Mouse (Mus musculus) adrenal gland, adult 2 months (tissue): ENCODE measurements at regions not wholly inside any gene's neighbourhood (a gene's known extent, or its start where the extent isn't known, plus 50 kb on each side); places are given as distances from the start of the nearest gene placed in this dataset.
"Not testable (repeated sequence)": the region's sequence is repeated elsewhere in the genome, so short reads cannot be mapped to it uniquely, and the experiment has no call there.

Experiments used
- DNase-seq: peaks from one replicate; pipeline ENCODE4 v3.0.0; 2021

- no peak for DNase-seq
These were observed 458.8 kb upstream of the 1700008P02Rik start for GRCm38 (mm10) chr3:7079073-7079472.

- no peak for DNase-seq
These were observed 456.6 kb upstream of the 1700008P02Rik start for GRCm38 (mm10) chr3:7076850-7077249.

- DNase-seq: no peak
These were observed 454.2 kb upstream of the 1700008P02Rik start for GRCm38 (mm10) chr3:7074488-7074887.

GRCm38 (mm10) chr3:7041372-7042057 is 421.3 kb upstream of the 1700008P02Rik start:
- DNase-seq: no peak

- DNase-seq: no peak
These were observed 415.6 kb upstream of the 1700008P02Rik start for GRCm38 (mm10) chr3:7035833-7036232.

- peak; percentile 3 for DNase-seq
These were observed 407.6 kb upstream of the 1700008P02Rik start for GRCm38 (mm10) chr3:7027845-7028244.

GRCm38 (mm10) chr3:7014345-7014973 is 394.2 kb upstream of the 1700008P02Rik start:
- no peak for DNase-seq

- no peak for DNase-seq
These were observed 393.3 kb upstream of the 1700008P02Rik start for GRCm38 (mm10) chr3:7013516-7013915.

- DNase-seq: no peak
These were observed 390.2 kb upstream of the 1700008P02Rik start for GRCm38 (mm10) chr3:7010294-7011087.

- DNase-seq: no peak
These were observed 388.5 kb upstream of the 1700008P02Rik start for GRCm38 (mm10) chr3:7008671-7009217.

- DNase-seq: no peak
These were observed 387.6 kb upstream of the 1700008P02Rik start for GRCm38 (mm10) chr3:7007811-7008359.

- DNase-seq: not testable (repeated sequence)
These were observed 371.5 kb upstream of the 1700008P02Rik start for GRCm38 (mm10) chr3:6991735-6992134.

- DNase-seq: no peak
These were observed 364.7 kb upstream of the 1700008P02Rik start for GRCm38 (mm10) chr3:6984918-6985317.

- DNase-seq: no peak
These were observed 337.4 kb upstream of the 1700008P02Rik start for GRCm38 (mm10) chr3:6957681-6958080.

- DNase-seq: no peak
These were observed 312.4 kb upstream of the 1700008P02Rik start for GRCm38 (mm10) chr3:6932535-6933103.

GRCm38 (mm10) chr3:6926737-6927136 is 306.5 kb upstream of the 1700008P02Rik start:
- DNase-seq: no peak

- not testable (repeated sequence) for DNase-seq
These were observed 302.4 kb upstream of the 1700008P02Rik start for GRCm38 (mm10) chr3:6922647-6923046.

- no peak for DNase-seq
These were observed 300.0 kb upstream of the 1700008P02Rik start for GRCm38 (mm10) chr3:6920253-6920652.

GRCm38 (mm10) chr3:6887936-6888335 is 267.7 kb upstream of the 1700008P02Rik start:
- no peak for DNase-seq

GRCm38 (mm10) chr3:6887053-6887700 is 266.9 kb upstream of the 1700008P02Rik start:
- no peak for DNase-seq
